Mouse (Mus musculus) MEL (cell line): ENCODE measurements around the gene Nipsnap2. TPM values are rescaled to one million over a fixed set of nuclear protein-coding genes. Genes with fewer than 3 reads are reported as not detected.

ENCODE experiments used
- DNase-seq: peaks from one replicate; pipeline ENCODE4 v3.0.0; 2011; ENCODE audit warnings: low read depth, low spot score
- H3K27ac ChIP-seq: 2 replicates; pipeline ENCODE4 v1.5.1; 2012; ENCODE audit warnings: low read depth, mild to moderate bottlenecking, control low read depth, low read length, moderate library complexity; ENCODE audit not compliant: control insufficient read depth
- H3K27me3 ChIP-seq, 2 experiments: fragments of 150-350 bp in 1 of 2; sonication (generic) in 1 of 2; 2 replicates each; pipeline ENCODE4 v1.6.1; 2012; ENCODE audit warnings: low read length in 2 of 2, mild to moderate bottlenecking in 2 of 2, improper control_type of control experiment in 1 of 2, moderate library complexity in 1 of 2; ENCODE audit not compliant: insufficient read depth in 2 of 2, control insufficient read depth in 1 of 2
- H3K36me3 ChIP-seq, 2 experiments: 2 replicates each; pipeline ENCODE4 v1.6.1; 2012 to 2014; ENCODE audit warnings: low read length in 2 of 2, improper control_type of control experiment in 1 of 2, inconsistent platforms in 1 of 2, mild to moderate bottlenecking in 1 of 2; ENCODE audit not compliant: insufficient read depth in 2 of 2, control insufficient read depth in 1 of 2
- H3K4me1 ChIP-seq, 2 experiments: fragments of 150-350 bp in 1 of 2; sonication (generic) in 1 of 2; 2 replicates each; pipeline ENCODE4 v1.6.1; 2012; ENCODE audit warnings: low read length in 2 of 2, improper control_type of control experiment in 1 of 2, mild to moderate bottlenecking in 1 of 2; ENCODE audit not compliant: insufficient read depth in 2 of 2, control insufficient read depth in 1 of 2
- H3K4me3 ChIP-seq, 2 experiments: fragments of 150-350 bp in 1 of 2; sonication (generic) in 1 of 2; 2 replicates each; pipeline ENCODE4 v1.5.1; 2012; ENCODE audit warnings: low read depth in 2 of 2, low read length in 2 of 2, mild to moderate bottlenecking in 2 of 2, moderate library complexity in 2 of 2, control low read depth in 1 of 2, improper control_type of control experiment in 1 of 2; ENCODE audit not compliant: control insufficient read depth in 1 of 2, insufficient read depth in 1 of 2
- H3K79me2 ChIP-seq: 2 replicates; pipeline ENCODE4 v1.6.1; 2012; ENCODE audit warnings: mild to moderate bottlenecking, low read length, moderate library complexity; ENCODE audit not compliant: control insufficient read depth, poor library complexity, insufficient read depth
- H3K9ac ChIP-seq: 2 replicates; pipeline ENCODE4 v1.6.1; 2012; ENCODE audit warnings: low read depth, mild to moderate bottlenecking, control low read depth, low read length, moderate library complexity; ENCODE audit not compliant: control insufficient read depth, poor library complexity, severe bottlenecking
- H3K9me3 ChIP-seq: fragments of 150-350 bp; sonication (generic); replicated peaks from 2 replicates; pipeline ENCODE4 v1.6.1; 2012; ENCODE audit warnings: mild to moderate bottlenecking, low read length, improper control_type of control experiment, moderate library complexity; ENCODE audit not compliant: insufficient read depth
- BHLHE40 ChIP-seq: IDR thresholded peaks from 2 replicates; pipeline ENCODE4 v1.6.1; 2012; ENCODE audit warnings: low read depth, mild to moderate bottlenecking, inconsistent platforms, low read length, improper control_type of control experiment, borderline replicate concordance
- CTCF ChIP-seq, 3 experiments: IDR thresholded peaks in 2 of 3; conservative IDR thresholded peaks in 1 of 3; 2 replicates each; pipeline ENCODE4 v1.5.1; 2011 to 2012; ENCODE audit warnings: low read length in 3 of 3, low read depth in 2 of 3, mild to moderate bottlenecking in 2 of 3, improper control_type of control experiment in 1 of 3, inconsistent platforms in 1 of 3, mixed read lengths in 1 of 3, moderate library complexity in 1 of 3; ENCODE audit not compliant: control insufficient read depth in 1 of 3, insufficient read depth in 1 of 3, poor library complexity in 1 of 3, severe bottlenecking in 1 of 3
- E2F4 ChIP-seq: IDR thresholded peaks from 2 replicates; pipeline ENCODE4 v1.6.1; 2011; ENCODE audit warnings: low read depth, low read length, improper control_type of control experiment, borderline replicate concordance
- EP300 ChIP-seq, 2 experiments: IDR thresholded peaks; 2 replicates each; pipeline ENCODE4 v1.6.1; 2011; ENCODE audit warnings: improper control_type of control experiment in 2 of 2, low read length in 2 of 2, low read depth in 1 of 2, mild to moderate bottlenecking in 1 of 2
- GABPA ChIP-seq: IDR thresholded peaks from 2 replicates; pipeline ENCODE4 v1.6.1; 2012; ENCODE audit warnings: low read depth, mild to moderate bottlenecking, inconsistent platforms, low read length, improper control_type of control experiment, moderate library complexity
- GATA1 ChIP-seq: IDR thresholded peaks from 2 replicates; pipeline ENCODE4 v1.6.1; 2011; ENCODE audit warnings: low read depth, low read length, improper control_type of control experiment
- HCFC1 ChIP-seq: IDR thresholded peaks from 2 replicates; pipeline ENCODE4 v1.6.1; 2012; ENCODE audit warnings: low read depth, mild to moderate bottlenecking, inconsistent platforms, low read length, improper control_type of control experiment, moderate library complexity
- MAFK ChIP-seq: IDR thresholded peaks from 2 replicates; pipeline ENCODE4 v1.6.1; 2011; ENCODE audit warnings: low read depth, mild to moderate bottlenecking, low read length, improper control_type of control experiment, borderline replicate concordance
- MAZ ChIP-seq: IDR thresholded peaks from 2 replicates; pipeline ENCODE4 v1.6.1; 2012; ENCODE audit warnings: low read depth, mild to moderate bottlenecking, inconsistent platforms, low read length, improper control_type of control experiment
- MXI1 ChIP-seq: IDR thresholded peaks from 2 replicates; pipeline ENCODE4 v1.6.1; 2011; ENCODE audit warnings: mild to moderate bottlenecking, low read depth, low read length, improper control_type of control experiment
- MYB ChIP-seq: IDR thresholded peaks from 2 replicates; pipeline ENCODE4 v1.6.1; 2011; ENCODE audit warnings: mild to moderate bottlenecking, low read depth, low read length, improper control_type of control experiment
- NELFE ChIP-seq: IDR thresholded peaks from 2 replicates; pipeline ENCODE4 v1.6.1; 2011; ENCODE audit warnings: low read depth, low read length, improper control_type of control experiment
- POLR2A ChIP-seq, 2 experiments: IDR thresholded peaks; 2 replicates each; pipeline ENCODE4 v1.6.1; 2011 to 2012; ENCODE audit warnings: low read length in 2 of 2, mild to moderate bottlenecking in 2 of 2, control low read depth in 1 of 2, improper control_type of control experiment in 1 of 2, low read depth in 1 of 2, moderate library complexity in 1 of 2; ENCODE audit not compliant: control insufficient read depth in 1 of 2, insufficient read depth in 1 of 2, poor library complexity in 1 of 2
- POLR2AphosphoS2 ChIP-seq: IDR thresholded peaks from 2 replicates; pipeline ENCODE4 v1.6.1; 2011; ENCODE audit warnings: low read length, improper control_type of control experiment
- POLR2AphosphoS5 ChIP-seq: IDR thresholded peaks from 2 replicates; pipeline ENCODE4 v1.6.1; 2012; ENCODE audit warnings: low read depth, borderline replicate concordance, mild to moderate bottlenecking, inconsistent platforms, low read length, moderate library complexity, mixed read lengths
- RCOR1 ChIP-seq: IDR thresholded peaks from 2 replicates; pipeline ENCODE4 v1.6.1; 2012; ENCODE audit warnings: low read depth, mild to moderate bottlenecking, inconsistent platforms, low read length, improper control_type of control experiment
- SIN3A ChIP-seq: IDR thresholded peaks from 2 replicates; pipeline ENCODE4 v1.6.1; 2012; ENCODE audit warnings: low read length, improper control_type of control experiment, inconsistent platforms
- SMC3 ChIP-seq: IDR thresholded peaks from 2 replicates; pipeline ENCODE4 v1.6.1; 2011; ENCODE audit warnings: low read depth, low read length, improper control_type of control experiment
- TAL1 ChIP-seq: IDR thresholded peaks from 2 replicates; pipeline ENCODE4 v1.6.1; 2012; ENCODE audit warnings: mild to moderate bottlenecking, inconsistent platforms, low read length, moderate library complexity, mixed read lengths
- TBP ChIP-seq: IDR thresholded peaks from 2 replicates; pipeline ENCODE4 v1.8.0; 2011; ENCODE audit warnings: low read depth, low read length, improper control_type of control experiment
- TCF12 ChIP-seq: IDR thresholded peaks from 2 replicates; pipeline ENCODE4 v1.6.1; 2014; ENCODE audit warnings: low read depth, mild to moderate bottlenecking, inconsistent platforms, low read length, improper control_type of control experiment, moderate library complexity
- ZC3H11A ChIP-seq: IDR thresholded peaks from 2 replicates; pipeline ENCODE4 v1.6.1; 2012; ENCODE audit warnings: low read depth, mild to moderate bottlenecking, inconsistent platforms, low read length, improper control_type of control experiment
- ZMIZ1 ChIP-seq: IDR thresholded peaks from 2 replicates; pipeline ENCODE4 v1.6.1; 2012; ENCODE audit warnings: low read depth, mild to moderate bottlenecking, inconsistent platforms, low read length, improper control_type of control experiment, moderate library complexity
- ZNF384 ChIP-seq: IDR thresholded peaks from 2 replicates; pipeline ENCODE4 v1.6.1; 2012; ENCODE audit warnings: low read depth, mild to moderate bottlenecking, inconsistent platforms, low read length, improper control_type of control experiment
- polyA plus RNA-seq, 2 experiments: library from polyadenylated mRNA; stranded (reverse) in 1 of 2; unstranded in 1 of 2; fragments of >175 nt in 1 of 2; fragments of >200 nt in 1 of 2; gene quantifications; 2 replicates each; pipeline versions ENCODE4 v1.2.1 to v1.2.4; 2012; ENCODE audit warnings: low replicate concordance in 2 of 2, low read depth in 1 of 2; ENCODE audit not compliant: insufficient read length in 2 of 2, insufficient read depth in 1 of 2, missing spikeins in 1 of 2
- total RNA-seq: library from RNA; depleted of rRNA; stranded (reverse); fragments of 300-350 nt; gene quantifications from 2 replicates; pipeline ENCODE4 v1.2.3, GENCODE M21; 2012

The Nipsnap2 gene
- total and polyA plus RNA-seq, 3 experiments: 34.2 to 35.7 TPM; not detected in 1

GRCm38 (mm10) chr5:129717016-129717415 lies 7.8 kb upstream of the Nipsnap2 start:
- Histone ChIP-seq H3K79me2 (peaks cover 10% of the 10 kb centered on the region), H3K27me3 (peaks cover 0 to 1% of the 10 kb centered on the region in 2 experiments; a peak in 2 of 4 replicates), H3K27ac (no peak overlapping the region), H3K9ac (no peak overlapping the region), H3K4me3 (no peak overlapping the region), H3K4me1 (no peaks in the 10 kb centered on the region; a peak in 1 of 4 replicates), H3K36me3 (peaks cover 0 to 10% of the 10 kb centered on the region in 2 experiments; a peak in 3 of 4 replicates), H3K9me3 (no peaks in the 10 kb centered on the region)
- peak; percentile 28 for DNase-seq
- TF ChIP-seq E2F4 (no peak), CTCF (IDR thresholded peaks at IDR 0.05 in 2 of 3, conservative IDR thresholded peaks at IDR 0.05 in 1 of 3; ENCODE audit: control insufficient read depth in 1 of 3, insufficient read depth in 1 of 3, low read depth in 2 of 3, low read length in 3 of 3, poor library complexity in 1 of 3, severe bottlenecking in 1 of 3) (peak in 1 of 3 experiments; percentile 24; a peak in 2 of 6 replicates)
- TF ChIP-seq, all 39 proteins: peak for 1

DNA sequence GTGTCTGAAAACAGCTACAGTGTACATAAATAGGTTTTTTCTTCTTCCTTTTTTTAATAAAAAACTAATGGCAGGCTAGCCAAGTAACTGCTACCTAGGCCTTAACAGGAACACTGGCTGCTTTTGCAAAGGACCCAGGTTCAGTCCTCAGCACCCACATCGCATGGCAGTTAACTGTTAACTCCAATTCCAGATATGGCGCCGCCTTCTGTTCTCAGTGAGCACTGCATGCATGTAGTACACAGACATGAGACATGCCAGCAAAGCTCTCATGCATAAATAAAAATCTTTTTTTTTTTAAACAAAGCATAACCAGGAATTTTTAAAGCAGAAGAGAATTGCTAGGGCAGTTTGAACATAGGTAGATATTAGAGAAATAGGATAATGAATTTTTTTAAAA lies 4.7 kb upstream of the Nipsnap2 start:
- Histone ChIP-seq H3K9ac (no peak overlapping the region), H3K27me3 (no peaks in the 10 kb centered on the region), H3K36me3 (peaks cover 0 to 15% of the 10 kb centered on the region in 2 experiments; a peak in 3 of 4 replicates), H3K4me3 (no peak overlapping the region), H3K4me1 (peaks cover 0 to 7% of the 10 kb centered on the region in 2 experiments), H3K79me2 (peaks cover 13% of the 10 kb centered on the region), H3K9me3 (no peaks in the 10 kb centered on the region), H3K27ac (no peak overlapping the region)
- DNase-seq: peak; percentile 52
- TF ChIP-seq SMC3 (0 out of 2 replicates have a peak, but pooled peaks have one; percentile 21), CTCF (IDR thresholded peaks at IDR 0.05 in 2 of 3, conservative IDR thresholded peaks at IDR 0.05 in 1 of 3; ENCODE audit: control insufficient read depth in 1 of 3, insufficient read depth in 1 of 3, low read depth in 2 of 3, low read length in 3 of 3, poor library complexity in 1 of 3, severe bottlenecking in 1 of 3) (peak; percentile 31 to 45 (median 38); a peak in 5 of 6 replicates), TBP (no peak), BHLHE40 (no peak), POLR2A (IDR thresholded peaks at IDR 0.05; ENCODE audit: control insufficient read depth in 1 of 2, insufficient read depth in 1 of 2, low read depth in 1 of 2, low read length in 2 of 2, poor library complexity in 1 of 2) (0 out of 4 replicates have a peak, but pooled peaks of 1 of the 2 experiments have one; percentile 10), HCFC1 (no peak), MAFK (no peak), MAZ (no peak)

DNA sequence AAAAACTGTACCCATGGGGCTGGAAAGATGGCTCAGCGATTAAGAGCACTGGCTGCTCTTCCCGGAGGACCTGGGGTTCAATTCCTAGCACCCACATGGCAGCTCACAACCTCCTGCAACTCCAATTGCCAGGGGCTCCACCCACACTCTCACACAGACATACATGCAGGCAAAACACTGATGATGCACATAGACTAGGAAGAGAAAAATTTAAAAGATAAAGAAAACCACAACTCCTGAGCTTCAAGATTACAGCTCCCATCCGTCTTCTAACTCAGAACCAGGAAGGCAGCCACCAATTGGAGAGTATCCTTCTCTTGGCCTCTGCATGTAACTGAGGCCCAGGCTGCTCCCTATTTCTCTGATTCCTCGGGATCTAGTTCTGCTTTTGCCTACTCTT lies 595 bp upstream of the Nipsnap2 start:
- Histone ChIP-seq H3K4me1 (peaks cover 7 to 33% of the 10 kb centered on the region in 2 experiments), H3K27me3 (no peaks in the 10 kb centered on the region), H3K9me3 (no peaks in the 10 kb centered on the region), H3K79me2 (peaks cover 19% of the 10 kb centered on the region), H3K9ac (peak overlapping the region; percentile 96), H3K36me3 (peaks cover 0 to 32% of the 10 kb centered on the region in 2 experiments; a peak in 2 of 4 replicates), H3K27ac (peak overlapping the region; percentile 89), H3K4me3 (peak overlapping the region; percentile 49 to 88)
- DNase-seq: peak; percentile 92
- peak; percentile 82 to 86 for TF ChIP-seq EP300 (IDR thresholded peaks at IDR 0.05; ENCODE audit: low read depth in 1 of 2, low read length in 2 of 2)
- no peak for TF ChIP-seq BHLHE40
- TF ChIP-seq ZMIZ1: peak; percentile 65; the same call in 1 of the 2 replicates
- TF ChIP-seq MXI1: peak; percentile 88
- TF ChIP-seq POLR2AphosphoS5: no peak
- peak in 1 of 2 experiments; percentile 65; a peak in 3 of 4 replicates for TF ChIP-seq POLR2A (IDR thresholded peaks at IDR 0.05; ENCODE audit: control insufficient read depth in 1 of 2, insufficient read depth in 1 of 2, low read depth in 1 of 2, low read length in 2 of 2, poor library complexity in 1 of 2)
- TF ChIP-seq GATA1: peak; percentile 90
- TF ChIP-seq ZNF384: no peak
- TF ChIP-seq TBP: 0 out of 2 replicates have a peak, but pooled peaks have one; percentile 5
- peak; percentile 83; the same call in 1 of the 2 replicates for TF ChIP-seq RCOR1
- peak; percentile 70 for TF ChIP-seq SIN3A
- TF ChIP-seq POLR2AphosphoS2: peak; percentile 42; the same call in 1 of the 2 replicates
- no peak for TF ChIP-seq SMC3
- TF ChIP-seq TCF12: peak; percentile 89
- TF ChIP-seq TAL1: peak; percentile 84
- no peak for TF ChIP-seq MYB
- TF ChIP-seq HCFC1: peak; percentile 44; the same call in 1 of the 2 replicates
- no peak for TF ChIP-seq ZC3H11A
- TF ChIP-seq MAZ: 0 out of 2 replicates have a peak, but pooled peaks have one; percentile 19
- no peak for TF ChIP-seq GABPA
- peak; percentile 73 for TF ChIP-seq NELFE
